Mouse (Mus musculus): ENCODE data around the gene Cst6. TPM values are rescaled to one million over a fixed set of nuclear protein-coding genes. Genes with fewer than 3 reads are reported as not detected.

Cst6 gene
- total RNA-seq, 2 experiments from 2014 or later = 6.9 to 10.4 TPM

DNA sequence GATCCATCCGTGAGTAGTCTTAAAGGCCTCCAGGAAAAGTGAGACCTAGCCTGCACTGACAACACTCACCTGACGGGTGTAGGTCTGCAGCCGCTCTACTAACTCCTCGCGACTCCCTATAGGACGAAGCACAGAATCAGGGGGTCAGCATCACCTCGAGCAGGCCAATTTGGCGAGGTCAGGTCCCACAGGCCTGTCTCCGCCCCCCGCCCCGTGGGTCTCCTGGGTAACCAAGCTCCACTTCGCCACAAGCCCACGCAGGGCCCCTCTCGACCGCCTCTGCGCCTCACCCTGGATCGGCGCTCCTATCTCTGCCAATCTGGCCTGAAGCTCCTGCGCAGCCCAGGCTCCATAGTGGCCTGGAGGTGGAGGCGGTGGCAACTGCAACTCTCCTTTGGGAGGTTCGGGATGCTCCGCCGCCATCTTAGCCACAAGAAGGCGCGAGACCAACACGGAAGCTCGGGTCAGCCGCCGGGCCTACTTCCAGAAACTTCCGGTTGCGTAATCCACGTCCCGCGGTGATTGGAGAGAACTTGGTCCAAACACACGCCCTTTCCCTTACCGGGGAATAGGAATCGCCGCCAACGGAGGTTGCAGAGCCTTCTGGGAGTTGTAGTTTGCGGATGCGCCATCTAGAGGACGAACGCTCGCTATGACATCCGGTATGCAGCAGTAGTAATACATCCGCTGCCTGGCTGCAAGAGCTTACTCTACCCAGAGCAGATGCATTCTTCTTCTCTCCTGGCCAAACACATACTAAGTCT is 54.2 kb downstream of the Cst6 start, which contains the start of gene Sf3b2:
TSS of gene Sf3b2 (minus strand) at position 484 of the 764 bp plus-strand sequence.
- DNase-seq = peak; percentile 99
- intact Hi-C loops (cut with DNase I) = no loop called here

Other genes starting within 250 kb of the Cst6 start
- gene Rab1b, start 242.5 kb downstream of the Cst6 start, total RNA-seq (2021) = 100 to 1,000 TPM; 137 to 148 TPM
- 100 to 1,000 TPM; 155 to 159 TPM for gene Klc2, start 231.0 kb downstream of the Cst6 start, total RNA-seq (2021)
- 10 to 100 TPM; 90.7 to 92.6 TPM for gene Pacs1, start 76.5 kb downstream of the Cst6 start, total RNA-seq (2021)
- 100 to 1,000 TPM; 188 to 203 TPM for gene Sf3b2, start 54.1 kb downstream of the Cst6 start, total RNA-seq (2021)
- gene Gal3st3, start 51.2 kb downstream of the Cst6 start, total RNA-seq (2021) = 10 to 100 TPM; 60.0 to 60.3 TPM
- gene Catsper1, start 13.8 kb downstream of the Cst6 start, total RNA-seq (2021) = not detected
- 10 to 100 TPM; 23.0 to 25.8 TPM for gene Eif1ad, start 17.2 kb upstream of the Cst6 start, total RNA-seq (2021)
- gene Banf1, start 17.6 kb upstream of the Cst6 start, total RNA-seq (2021) = 100 to 1,000 TPM; 176 to 194 TPM
- gene Sart1, start 39.1 kb upstream of the Cst6 start, total RNA-seq (2021) = 100 to 1,000 TPM in 1 of 2 experiments, 10 to 100 TPM in 1; 84.2 to 101 TPM
- gene Tsga10ip, start 53.0 kb upstream of the Cst6 start, total RNA-seq (2021) = not detected
- gene Drap1, start 75.4 kb upstream of the Cst6 start, total RNA-seq (2021) = 100 to 1,000 TPM; 256 to 263 TPM
- 10 to 100 TPM; 49.9 to 51.7 TPM for gene AI837181, start 75.6 kb upstream of the Cst6 start, total RNA-seq (2021)
- not detected for gene Fosl1, start 98.0 kb upstream of the Cst6 start, total RNA-seq (2021)
- 10 to 100 TPM; 20.8 to 21.6 TPM for gene Ccdc85b, start 108.3 kb upstream of the Cst6 start, total RNA-seq (2021)
- 100 to 1,000 TPM; 124 to 139 TPM for gene Fibp, start 111.0 kb upstream of the Cst6 start, total RNA-seq (2021)
- 1 to 10 TPM; 1.3 to 2.1 TPM for gene Ctsw, start 118.9 kb upstream of the Cst6 start, total RNA-seq (2021)
- 10 to 100 TPM; 23.7 to 25.4 TPM for gene Efemp2, start 124.4 kb upstream of the Cst6 start, total RNA-seq (2021)
- 10 to 100 TPM; 40.2 to 43.7 TPM for gene Mus81, start 138.8 kb upstream of the Cst6 start, total RNA-seq (2021)
- gene Cfl1, start 140.9 kb upstream of the Cst6 start, total RNA-seq (2021) = 1,000 to 10,000 TPM; 2,142 to 2,227 TPM
- gene 1700020D05Rik, start 154.2 kb upstream of the Cst6 start, total RNA-seq (2021) = 1 to 10 TPM; 9.3 to 9.6 TPM
- 10 to 100 TPM; 64.8 to 67.7 TPM for gene Snx32, start 161.0 kb upstream of the Cst6 start, total RNA-seq (2021)
- gene Ovol1, start 211.1 kb upstream of the Cst6 start, total RNA-seq (2021) = not detected
- gene Ap5b1, start 218.5 kb upstream of the Cst6 start, total RNA-seq (2021) = 10 to 100 TPM; 11.6 to 12.2 TPM